Mouse (Mus musculus) right cerebral cortex, postnatal 4 days (tissue): Measurements from ENCODE around the gene Ap4b1.
"Not testable (repeated sequence)": the region's sequence is repeated elsewhere in the genome, so short reads cannot be mapped to it uniquely, and the experiment has no call there.

Source experiments
- DNase-seq: peaks from one replicate; pipeline ENCODE4 v3.0.0-alpha.2; 2022

The Ap4b1 gene

DNA sequence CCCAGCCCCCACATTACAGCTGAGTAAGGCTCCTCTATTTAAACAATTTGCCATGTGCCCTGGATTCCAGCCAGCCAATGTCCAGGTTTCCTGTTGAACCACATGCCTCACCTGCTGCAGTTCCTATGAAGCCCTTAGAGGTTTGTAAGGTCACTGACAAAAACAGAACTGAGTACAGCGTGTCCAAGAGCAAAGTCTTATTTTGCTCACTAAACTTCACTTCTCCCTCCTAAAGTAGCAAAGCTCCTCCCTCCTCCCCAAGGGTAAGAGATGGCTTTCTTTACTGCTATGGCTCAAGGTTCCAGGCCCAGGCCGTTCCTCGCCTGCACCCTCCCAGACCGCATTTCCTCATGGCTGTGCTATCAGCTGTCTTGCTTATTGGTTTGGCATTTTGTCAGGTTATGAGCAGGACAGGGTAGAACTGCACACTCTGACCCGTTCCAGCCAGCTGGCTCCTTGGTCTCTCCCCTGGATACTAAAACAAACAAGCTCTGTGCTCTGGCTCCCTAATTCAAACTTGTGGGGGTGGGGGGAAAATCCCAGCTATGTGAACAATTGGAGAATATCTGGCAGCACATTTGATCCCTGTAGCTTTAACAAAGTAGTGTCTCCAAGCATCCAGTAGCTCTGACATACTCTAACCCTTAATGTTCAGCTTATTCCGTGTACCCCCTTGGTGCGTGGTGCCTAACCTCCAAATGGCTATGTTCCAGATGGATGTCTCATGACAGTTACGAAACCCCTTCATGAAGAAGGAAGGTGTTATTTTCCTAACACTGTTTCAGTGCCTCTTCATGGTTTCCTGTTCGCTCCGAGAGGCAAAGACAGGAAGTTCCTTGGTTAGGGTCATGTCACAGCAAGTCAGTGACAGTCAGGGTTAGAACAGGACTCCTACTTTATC is 7.4 kb upstream of the Ap4b1 start:
- no peak for DNase-seq

GRCm38 (mm10) chr3:103802861-103803260 is 6.5 kb upstream of the Ap4b1 start:
- DNase-seq = no peak

DNA sequence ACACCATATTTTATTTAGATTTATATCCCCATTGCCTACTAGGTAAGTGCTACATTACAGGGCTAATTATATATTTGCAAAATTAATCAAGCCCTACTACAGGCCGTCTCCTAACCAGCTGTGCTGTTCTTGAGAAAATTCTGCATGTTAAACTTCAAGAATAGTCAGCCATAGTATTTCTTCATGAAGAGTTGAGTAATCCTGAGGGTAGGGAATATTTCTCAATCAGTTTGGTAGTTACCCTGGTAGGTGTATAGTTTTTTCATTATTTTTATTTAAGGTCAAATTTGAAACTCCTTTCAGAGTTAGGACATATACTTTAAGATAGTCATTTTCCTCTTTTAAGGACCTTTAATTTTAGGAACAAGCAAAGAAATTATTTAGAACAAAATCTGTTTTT is 3.6 kb upstream of the Ap4b1 start:
- DNase-seq = no peak

DNA sequence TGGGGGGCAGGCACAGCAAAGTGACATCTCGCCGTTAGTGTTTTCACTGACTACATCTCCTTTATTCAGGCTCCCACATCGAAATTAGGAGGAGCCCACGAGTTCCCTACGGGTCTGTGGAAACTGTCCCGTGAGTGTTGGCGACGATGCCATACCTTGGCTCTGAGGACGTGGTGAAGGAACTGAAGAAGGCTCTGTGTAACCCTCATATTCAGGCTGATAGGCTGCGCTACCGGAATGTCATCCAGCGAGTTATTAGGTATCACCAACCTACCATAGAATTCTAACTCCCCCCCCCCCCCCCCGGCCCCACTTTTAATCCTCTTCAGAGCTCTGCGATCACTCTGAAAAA is 455 bp downstream of the Ap4b1 start:
- DNase-seq = no peak

GRCm38 (mm10) chr3:103810967-103811366 is 1.6 kb downstream of the Ap4b1 start:
- no peak for DNase-seq

DNA sequence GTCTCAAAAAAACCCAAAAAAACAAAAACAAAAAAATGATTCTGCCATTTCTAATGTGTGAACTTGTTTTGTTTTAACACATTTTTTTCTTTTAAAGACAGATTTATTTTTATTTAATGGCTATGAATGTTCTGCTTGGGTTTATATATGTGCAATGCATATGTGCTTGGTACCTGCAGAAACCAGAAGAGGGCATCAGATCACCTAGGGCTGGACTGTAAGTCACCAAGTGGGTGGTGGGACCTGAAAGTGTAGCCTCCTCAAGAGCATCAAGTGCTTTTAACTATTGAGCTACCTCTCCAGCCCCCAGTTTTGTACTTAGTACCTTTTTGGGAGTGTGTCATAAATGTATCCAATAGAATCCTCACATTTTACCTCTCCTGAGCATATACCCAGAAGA is 18.2 kb downstream of the Ap4b1 start:
- no peak for DNase-seq

GRCm38 (mm10) chr3:103829036-103829435 is 19.7 kb downstream of the Ap4b1 start:
- DNase-seq = no peak

- not testable (repeated sequence) for DNase-seq
Measured at GRCm38 (mm10) chr3:103830681-103831080, 21.4 kb downstream of the Ap4b1 start.

DNA sequence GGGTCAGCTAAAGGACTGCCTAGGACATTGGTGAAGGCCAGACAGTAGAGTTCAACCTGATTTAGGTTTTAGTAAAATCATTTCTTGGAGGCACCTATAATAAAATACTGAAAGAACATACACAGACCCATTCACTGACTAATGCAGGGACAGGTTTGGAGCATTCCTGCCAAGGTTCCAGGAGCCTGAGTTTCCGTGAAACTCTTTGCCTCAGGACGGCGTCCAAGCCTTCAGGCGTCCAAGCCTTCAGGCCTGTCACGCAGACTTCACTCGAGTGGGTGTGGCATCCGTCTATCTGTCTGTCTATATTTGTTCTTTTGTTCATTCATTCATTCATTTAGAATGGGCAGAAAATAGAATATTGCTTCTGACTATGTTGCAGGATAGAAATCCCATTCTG is 21.8 kb downstream of the Ap4b1 start:
- no peak for DNase-seq

GRCm38 (mm10) chr3:103832426-103832825 is 23.1 kb downstream of the Ap4b1 start, which contains the start of gene Bcl2l15:
Gene Bcl2l15, plus strand, starts transcription at chr3:103832601.
- no peak for DNase-seq

DNA sequence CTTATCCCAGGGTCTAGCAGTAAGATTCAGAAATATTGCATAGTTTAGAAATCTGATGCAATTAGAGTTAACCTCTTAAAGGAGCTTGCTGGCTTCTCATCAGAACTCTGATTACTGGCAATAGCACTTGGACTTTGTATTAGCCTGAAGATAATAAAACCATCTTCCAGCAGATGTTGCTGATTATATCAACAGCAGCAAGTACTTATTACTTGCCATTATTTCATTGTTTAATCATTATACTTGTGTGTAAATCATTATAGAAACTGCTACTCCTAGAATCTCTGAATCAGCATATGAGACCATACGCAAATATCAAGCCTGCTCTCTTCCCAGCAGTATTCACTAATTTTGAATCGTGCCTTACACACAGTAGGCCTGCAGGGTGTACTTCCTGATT is 24.7 kb downstream of the Ap4b1 start:
- no peak for DNase-seq

GRCm38 (mm10) chr3:103835272-103835950 is 26.1 kb downstream of the Ap4b1 start:
- DNase-seq = no peak

DNA sequence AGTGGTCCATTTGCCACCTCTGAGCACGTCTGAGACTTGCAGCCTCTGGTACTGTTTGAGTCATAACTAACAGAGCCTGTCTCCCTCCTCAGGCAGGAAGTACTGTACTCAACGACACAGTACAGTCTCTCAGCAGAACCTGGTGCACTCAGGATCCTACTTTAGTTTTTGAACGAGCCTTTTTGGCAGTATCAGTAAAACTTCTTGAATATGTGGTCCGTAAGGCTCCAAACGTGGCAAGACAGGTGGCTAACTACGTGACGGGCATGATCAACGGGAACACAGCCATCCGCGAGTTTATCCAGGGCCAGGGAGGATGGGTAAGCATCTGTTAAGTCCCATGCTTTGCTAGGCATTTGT is 26.6 kb downstream of the Ap4b1 start:
- no peak for DNase-seq

DNA sequence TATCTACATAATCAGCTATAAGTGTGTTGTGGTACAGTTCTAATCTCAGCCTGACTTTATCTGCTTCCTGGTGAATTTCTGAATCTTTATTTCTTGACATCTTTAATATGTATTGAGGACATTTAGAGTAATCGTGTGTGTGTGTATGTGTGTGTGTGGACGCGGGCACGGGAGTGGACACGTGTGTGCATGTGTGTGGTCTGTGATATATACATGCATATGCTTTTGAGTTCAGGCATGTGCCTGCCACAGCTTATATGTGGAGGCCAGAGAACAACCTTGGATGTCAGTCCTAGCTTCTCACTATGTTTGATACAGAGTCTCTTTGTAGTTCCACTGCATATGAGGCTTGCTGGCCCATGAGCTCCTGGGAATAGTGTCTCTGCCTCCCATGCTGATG is 27.1 kb downstream of the Ap4b1 start:
- no peak for DNase-seq

GRCm38 (mm10) chr3:103839711-103840110 is 30.4 kb downstream of the Ap4b1 start:
- DNase-seq = no peak

DNA sequence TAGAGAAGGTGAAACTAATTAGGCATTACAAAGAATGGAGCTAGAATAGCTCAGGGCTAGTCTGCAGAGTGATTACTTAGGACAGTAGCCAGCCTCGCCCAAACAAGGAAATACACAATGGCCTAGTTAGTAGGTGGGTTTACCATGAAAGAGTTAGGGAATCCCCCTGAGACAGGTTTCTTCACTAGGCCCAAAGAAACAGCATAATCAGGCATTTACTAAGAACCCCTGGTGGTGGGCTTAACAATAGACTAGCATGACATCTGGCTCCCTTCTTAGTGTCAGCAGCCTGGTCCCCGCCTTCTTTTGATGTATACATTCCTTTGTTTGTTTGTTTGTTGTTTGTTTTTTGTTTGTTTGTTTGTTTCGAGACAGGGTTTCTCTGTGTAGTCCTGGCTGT is 30.9 kb downstream of the Ap4b1 start:
- not testable (repeated sequence) for DNase-seq

- DNase-seq = not testable (repeated sequence)
Measured at GRCm38 (mm10) chr3:103840946-103841345, 31.6 kb downstream of the Ap4b1 start.

- no peak for DNase-seq
Measured at GRCm38 (mm10) chr3:103850644-103851363, 41.5 kb downstream of the Ap4b1 start.

GRCm38 (mm10) chr3:103851481-103851880 is 42.2 kb downstream of the Ap4b1 start:
- no peak for DNase-seq

DNA sequence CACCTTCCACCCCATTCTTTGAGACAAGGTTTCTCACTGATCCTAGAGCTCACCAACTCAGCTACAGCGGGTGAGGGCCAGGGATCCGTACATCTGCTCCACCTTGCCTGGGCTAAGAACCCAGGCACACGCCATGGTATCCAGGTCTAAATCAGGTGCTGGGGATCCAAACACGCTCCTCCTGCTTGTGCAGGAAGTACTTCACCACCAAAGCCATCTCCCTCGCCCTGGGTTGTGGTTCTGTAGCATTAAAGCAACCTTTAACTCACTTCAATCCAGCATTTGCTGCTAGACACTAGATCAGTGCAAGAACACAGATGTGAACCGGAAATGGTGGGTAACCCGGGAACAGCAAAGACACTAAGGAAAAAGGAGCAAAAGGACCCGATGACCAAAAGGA is 42.6 kb downstream of the Ap4b1 start:
- DNase-seq = no peak

GRCm38 (mm10) chr3:103852565-103853299 is 43.4 kb downstream of the Ap4b1 start:
- DNase-seq = peak; percentile 44

- DNase-seq = no peak
Measured at GRCm38 (mm10) chr3:103853804-103854203, 44.5 kb downstream of the Ap4b1 start.
